Mouse (Mus musculus): ENCODE data around the gene Rpl23a.
"Not testable (repeated sequence)": the region's sequence is repeated elsewhere in the genome, so short reads cannot be mapped to it uniquely, and the experiment has no call there.

The Rpl23a gene

GRCm38 (mm10) chr11:78146707-78147543, 36.5 kb downstream of the Rpl23a start:
- no peak for DNase-seq (ENCODE audit: low read depth, low spot score)

- DNase-seq (ENCODE audit: low read depth, low spot score): no peak
Observed at GRCm38 (mm10) chr11:78146168-78146567, 37.2 kb downstream of the Rpl23a start.

- DNase-seq (ENCODE audit: low read depth, low spot score): no peak
Observed at GRCm38 (mm10) chr11:78143520-78143919, 39.9 kb downstream of the Rpl23a start.

DNA sequence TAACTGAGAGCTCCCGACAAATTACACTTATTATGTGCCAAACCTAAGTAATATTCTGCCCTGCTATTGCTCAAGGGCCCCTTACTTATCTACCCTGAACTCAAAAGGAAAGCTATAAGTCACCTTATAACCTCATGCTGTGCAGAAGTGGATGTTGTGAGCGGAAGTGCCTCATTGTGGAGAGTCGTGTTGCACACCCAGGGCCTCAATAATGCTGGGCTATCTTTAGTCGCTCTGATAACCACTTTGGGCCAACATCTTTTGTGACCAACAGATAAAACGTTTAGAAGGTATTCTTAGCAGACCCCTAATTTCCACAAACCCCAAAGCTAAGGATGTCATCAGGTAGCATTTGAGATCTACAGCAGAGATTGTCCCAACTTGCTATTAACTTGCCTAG, 42.7 kb downstream of the Rpl23a start:
- DNase-seq (ENCODE audit: low read depth, low spot score): no peak

DNA sequence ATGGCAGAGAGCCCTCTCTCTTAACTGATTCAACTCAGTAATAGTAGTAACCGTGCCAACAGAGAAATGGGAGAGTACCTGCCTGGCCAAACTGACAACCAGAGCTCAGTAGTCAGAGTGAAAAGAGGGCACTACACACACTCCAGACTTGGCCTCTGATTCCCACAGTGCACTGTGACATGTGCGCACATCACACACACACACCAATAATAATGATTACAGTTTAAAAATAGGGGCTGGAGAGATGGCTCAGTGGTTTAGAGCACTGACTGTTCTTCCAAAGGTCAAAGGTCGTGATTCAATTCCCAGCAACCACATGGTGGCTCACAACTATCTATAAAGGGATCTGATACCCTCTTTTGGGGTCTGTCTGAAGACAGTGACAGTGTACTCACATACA, 45.4 kb downstream of the Rpl23a start:
- DNase-seq (ENCODE audit: low read depth, low spot score): no peak

- DNase-seq (ENCODE audit: low read depth, low spot score): no peak
Observed at GRCm38 (mm10) chr11:78137584-78137983, 45.8 kb downstream of the Rpl23a start.

GRCm38 (mm10) chr11:78136132-78136531, 47.3 kb downstream of the Rpl23a start:
- no peak for DNase-seq (ENCODE audit: low read depth, low spot score)

- DNase-seq (ENCODE audit: low read depth, low spot score): not testable (repeated sequence)
Observed at GRCm38 (mm10) chr11:78135314-78135713, 48.1 kb downstream of the Rpl23a start.

GRCm38 (mm10) chr11:78134344-78134743, 49.0 kb downstream of the Rpl23a start:
- DNase-seq (ENCODE audit: low read depth, low spot score): no peak

- DNase-seq (ENCODE audit: low read depth, low spot score): no peak
Observed at GRCm38 (mm10) chr11:78133915-78134314, 49.5 kb downstream of the Rpl23a start.
